Mouse (Mus musculus) ovary, postnatal 10 days (tissue): ENCODE measurements around the gene Wdr12.
"Not testable (repeated sequence)": the region's sequence is repeated elsewhere in the genome, so short reads cannot be mapped to it uniquely, and the experiment has no call there.

Experiments used
- DNase-seq: peaks from one replicate; pipeline ENCODE4 v3.0.0; 2022; ENCODE audit warnings: low spot score

Gene Wdr12

GRCm38 (mm10) chr1:60098024-60098781, at the start of gene Wdr12, which contains the start of gene Carf:
Gene Wdr12, minus strand, starts transcription at chr1:60098645.
Gene Carf, plus strand, starts transcription at chr1:60098247.
- DNase-seq, result peak; percentile 90

- no peak for DNase-seq
Measured at GRCm38 (mm10) chr1:60137346-60137745, 38.9 kb upstream of the Wdr12 start.

- no peak for DNase-seq
Measured at GRCm38 (mm10) chr1:60117721-60118455, 19.4 kb upstream of the Wdr12 start.

GRCm38 (mm10) chr1:60104582-60104981, 6.1 kb upstream of the Wdr12 start:
- DNase-seq, result no peak

- no peak for DNase-seq
Measured at GRCm38 (mm10) chr1:60098839-60099238, 394 bp upstream of the Wdr12 start.

GRCm38 (mm10) chr1:60097277-60098023, 995 bp downstream of the Wdr12 start:
- peak; percentile 7 for DNase-seq

- DNase-seq, result no peak
Measured at GRCm38 (mm10) chr1:60096572-60097276, 1.7 kb downstream of the Wdr12 start.

GRCm38 (mm10) chr1:60076411-60076810, 22.0 kb downstream of the Wdr12 start:
- no peak for DNase-seq

- no peak for DNase-seq
Measured at GRCm38 (mm10) chr1:60075590-60075989, 22.9 kb downstream of the Wdr12 start.

GRCm38 (mm10) chr1:60074935-60075334, 23.5 kb downstream of the Wdr12 start:
- DNase-seq, result no peak

- DNase-seq, result not testable (repeated sequence)
Measured at GRCm38 (mm10) chr1:60070725-60071124, 27.7 kb downstream of the Wdr12 start.

GRCm38 (mm10) chr1:60056310-60056709, 42.1 kb downstream of the Wdr12 start:
- DNase-seq, result no peak

GRCm38 (mm10) chr1:60054659-60055058, 43.8 kb downstream of the Wdr12 start:
- no peak for DNase-seq

- not testable (repeated sequence) for DNase-seq
Measured at GRCm38 (mm10) chr1:60047481-60047880, 51.0 kb downstream of the Wdr12 start.

- no peak for DNase-seq
Measured at GRCm38 (mm10) chr1:60044595-60044994, 53.9 kb downstream of the Wdr12 start.

GRCm38 (mm10) chr1:60042796-60043469, 55.5 kb downstream of the Wdr12 start, which contains the start of gene Ica1l:
Gene Ica1l, minus strand, starts transcription at chr1:60043184.
- peak; percentile 13 for DNase-seq

- no peak for DNase-seq
Measured at GRCm38 (mm10) chr1:60042398-60042795, 56.0 kb downstream of the Wdr12 start.

- no peak for DNase-seq
Measured at GRCm38 (mm10) chr1:60035044-60035443, 63.4 kb downstream of the Wdr12 start.
